Mouse (Mus musculus) hindbrain, embryonic 13.5 days (tissue): ENCODE results near the gene Grin1. TPM values are rescaled to one million over a fixed set of nuclear protein-coding genes. Genes with fewer than 3 reads are reported as not detected.
"Not testable (repeated sequence)": the region's sequence is repeated elsewhere in the genome, so short reads cannot be mapped to it uniquely, and the experiment has no call there.

Experiments used
- ATAC-seq: fragments of 200-750 bp; cut with Nextera tagmentation; 2 replicates; pipeline ENCODE4 v1.8.0; 2017; ENCODE audit warnings: moderate TSS enrichment; ENCODE audit not compliant: low FRiP score
- H3K27ac ChIP-seq: fragments of 300-500 bp; sonication (generic); 2 replicates; pipeline ENCODE4 v1.5.1; 2015; ENCODE audit warnings: inconsistent platforms, mild to moderate bottlenecking, moderate library complexity
- H3K27me3 ChIP-seq: fragments of 300-500 bp; sonication (generic); 2 replicates; pipeline ENCODE4 v1.6.1; 2015; ENCODE audit warnings: mild to moderate bottlenecking, inconsistent platforms
- H3K36me3 ChIP-seq: fragments of 300-500 bp; sonication (generic); 2 replicates; pipeline ENCODE4 v1.6.1; 2015; ENCODE audit warnings: mild to moderate bottlenecking, inconsistent platforms
- H3K4me1 ChIP-seq: fragments of 300-500 bp; sonication (generic); replicated peaks from 2 replicates; pipeline ENCODE4 v1.6.1; 2015; ENCODE audit warnings: inconsistent platforms
- H3K4me2 ChIP-seq: fragments of 300-500 bp; sonication (generic); 2 replicates; pipeline ENCODE4 v1.6.1; 2015; ENCODE audit warnings: inconsistent platforms, mild to moderate bottlenecking, moderate library complexity
- H3K4me3 ChIP-seq: fragments of 300-500 bp; sonication (generic); 2 replicates; pipeline ENCODE4 v1.5.1; 2015; ENCODE audit warnings: mild to moderate bottlenecking, inconsistent platforms
- H3K9ac ChIP-seq: fragments of 300-500 bp; sonication (generic); 2 replicates; pipeline ENCODE4 v1.6.1; 2015; ENCODE audit warnings: mild to moderate bottlenecking, inconsistent platforms
- H3K9me3 ChIP-seq: fragments of 300-500 bp; sonication (generic); 2 replicates; pipeline ENCODE4 v1.6.1; 2016; ENCODE audit warnings: inconsistent platforms
- WGBS: fragments of 180-500 bp; shearing (Covaris S2); methylation state at CpG from one replicate; pipeline ENCODE4 v1.1.7; 2015; 5-methylcytosine and 5-hydroxymethylcytosine counted together
- polyA plus RNA-seq: library from polyadenylated mRNA; unstranded; fragments of >200 nt; fragmentation: Nextera tagmentation; extraction: Ambion mirVana; gene quantifications from 2 replicates; pipeline ENCODE4 v1.2.1, GENCODE M21; 2015

The Grin1 gene
- polyA plus RNA-seq, 1 experiment from 2014 or later, result 22.5 TPM

DNA sequence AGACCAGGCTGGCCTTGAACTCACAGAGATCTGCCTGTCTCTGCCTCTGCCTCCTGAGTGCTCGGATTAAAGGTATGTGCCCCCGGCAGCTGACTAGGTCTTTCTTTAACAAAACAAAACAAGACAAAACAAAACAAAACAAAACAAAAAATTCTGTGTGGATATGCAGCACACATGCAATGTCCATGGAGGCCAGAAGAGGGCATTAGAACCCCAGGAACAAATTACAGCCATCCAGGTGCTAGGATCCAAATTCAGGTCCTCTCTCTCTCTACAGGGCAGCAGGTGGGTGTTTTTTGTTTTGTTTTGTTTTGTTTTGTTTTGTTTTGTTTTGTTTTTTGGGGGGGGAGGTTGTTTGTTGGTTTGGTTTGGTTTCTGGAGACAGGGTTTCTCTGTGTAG is 60.1 kb downstream of the Grin1 start:
- Histone ChIP-seq H3K27ac (no peak overlapping the region), H3K27me3 (peaks cover 5% of the 10 kb centered on the region), H3K9ac (no peak overlapping the region), H3K4me2 (no peak overlapping the region), H3K9me3 (no peaks in the 10 kb centered on the region), H3K4me1 (peaks cover 41% of the 10 kb centered on the region), H3K4me3 (no peak overlapping the region), H3K36me3 (no peaks in the 10 kb centered on the region)
- ATAC-seq, result no peak
- 47% methylated on average over 2 of the region's 2 CpGs for WGBS

DNA sequence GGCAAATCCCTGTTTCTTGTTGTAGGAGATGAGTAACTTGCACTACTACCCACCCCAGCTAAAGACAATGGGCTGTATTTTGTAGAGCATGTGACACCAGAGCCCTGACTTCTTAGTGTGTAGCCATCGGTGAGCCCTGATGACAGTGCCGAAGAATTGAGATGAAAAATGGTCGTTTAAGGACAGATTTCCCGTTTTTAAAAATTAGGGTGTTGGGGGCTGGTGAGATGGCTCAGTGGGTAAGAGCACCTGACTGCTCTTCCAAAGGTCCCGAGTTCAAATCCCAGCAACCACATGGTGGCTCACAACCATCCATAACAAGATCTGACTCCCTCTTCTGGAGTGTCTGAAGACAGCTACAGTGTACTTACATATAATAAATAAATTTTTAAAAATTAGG is 61.7 kb downstream of the Grin1 start:
- H3K27me3 ChIP-seq, ATAC-seq, H3K4me3 ChIP-seq, H3K9ac ChIP-seq, H3K4me2 ChIP-seq, H3K9me3 ChIP-seq, H3K27ac ChIP-seq: not testable (repeated sequence)
- Histone ChIP-seq H3K36me3 (peaks cover 11% of the 10 kb centered on the region; the same call in 1 of the 2 replicates), H3K4me1 (peaks cover 31% of the 10 kb centered on the region)
- WGBS, result 87% methylated on average over 5 of the region's 5 CpGs

DNA sequence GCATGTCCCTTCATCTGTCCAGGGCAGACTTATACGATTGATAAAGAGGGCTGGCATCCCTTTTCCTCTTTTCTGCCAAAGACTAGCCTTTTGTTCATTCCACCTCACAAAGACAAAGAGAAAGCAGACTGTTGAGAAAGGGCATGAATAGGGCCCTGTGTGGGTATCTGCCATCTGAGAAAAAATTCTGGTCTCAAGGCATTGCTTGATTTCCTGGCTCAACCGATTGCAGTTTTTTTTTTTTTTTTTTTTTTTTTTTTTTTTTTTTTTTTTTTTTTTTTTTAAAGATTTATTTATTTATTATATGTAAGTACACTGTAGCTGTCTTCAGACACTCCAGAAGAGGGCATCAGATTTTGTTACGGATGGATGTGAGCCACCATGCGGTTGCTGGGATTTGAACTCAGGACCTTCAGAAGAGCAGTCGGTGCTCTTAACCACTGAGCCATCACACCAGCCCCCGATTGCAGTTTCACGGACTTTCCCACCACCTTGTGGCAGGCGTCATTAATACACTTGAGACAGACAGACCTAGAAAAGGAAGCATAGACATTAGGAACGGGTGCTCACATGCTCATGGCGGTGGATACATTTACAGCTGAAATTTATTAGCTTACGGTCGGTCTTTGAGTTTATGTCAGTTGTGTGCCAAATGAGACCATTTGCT is 62.4 kb downstream of the Grin1 start:
- H3K9ac ChIP-seq, result peak overlapping the region; percentile 85

DNA sequence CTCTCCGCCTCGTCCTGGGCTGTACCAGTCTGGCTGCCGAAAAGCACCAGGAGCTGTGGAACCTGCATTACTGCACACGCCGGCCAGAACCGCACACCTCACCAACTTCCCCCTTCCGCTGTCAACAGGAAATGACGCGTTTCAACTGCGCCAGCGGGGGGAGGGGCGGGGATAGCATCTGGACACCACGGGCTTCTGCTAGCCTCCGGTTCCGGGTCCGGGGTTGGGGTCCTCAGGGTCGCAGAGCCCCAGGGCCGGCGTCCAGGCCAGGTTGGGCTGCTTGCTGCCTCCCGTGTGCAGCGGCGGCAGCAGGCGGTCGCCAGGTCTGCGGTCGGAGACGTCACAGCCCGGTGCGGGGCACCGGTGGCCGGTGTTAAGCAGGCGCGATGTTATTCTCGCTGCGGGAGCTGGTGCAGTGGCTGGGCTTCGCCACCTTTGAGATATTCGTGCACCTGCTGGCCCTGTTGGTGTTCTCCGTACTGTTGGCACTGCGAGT is 63.7 kb downstream of the Grin1 start, which contains the start of gene Tmem203:
Gene Tmem203 (plus strand): TSS at position 156 of the 496 bp plus-strand sequence.
- Histone ChIP-seq H3K4me3 (peak within 1 kb of the TSS; percentile 95), H3K4me2 (peak within 1 kb of the TSS; percentile 99), H3K27me3 (no peaks in the 10 kb centered on the region), H3K4me1 (peaks cover 27% of the 10 kb centered on the region), H3K36me3 (peaks cover 29% of the 10 kb centered on the region), H3K27ac (peak within 1 kb of the TSS; percentile 84), H3K9me3 (no peaks in the 10 kb centered on the region), H3K9ac (peak within 1 kb of the TSS; percentile 85)
- peak; percentile 90 for ATAC-seq
- WGBS, result 0% methylated on average over 39 of the region's 39 CpGs

More for the DNA sequence above, 62.4 kb downstream of the Grin1 start:
- peaks cover 27% of the 10 kb centered on the region for H3K4me1 ChIP-seq
- H3K4me2 ChIP-seq, result peak overlapping the region; percentile 99
- H3K4me3 ChIP-seq, result peak overlapping the region; percentile 95
- not testable (repeated sequence) for H3K27ac ChIP-seq, ATAC-seq, H3K9me3 ChIP-seq, H3K27me3 ChIP-seq
- H3K36me3 ChIP-seq, result peaks cover 17% of the 10 kb centered on the region
- WGBS, result 63% methylated on average over 12 of the region's 12 CpGs

DNA sequence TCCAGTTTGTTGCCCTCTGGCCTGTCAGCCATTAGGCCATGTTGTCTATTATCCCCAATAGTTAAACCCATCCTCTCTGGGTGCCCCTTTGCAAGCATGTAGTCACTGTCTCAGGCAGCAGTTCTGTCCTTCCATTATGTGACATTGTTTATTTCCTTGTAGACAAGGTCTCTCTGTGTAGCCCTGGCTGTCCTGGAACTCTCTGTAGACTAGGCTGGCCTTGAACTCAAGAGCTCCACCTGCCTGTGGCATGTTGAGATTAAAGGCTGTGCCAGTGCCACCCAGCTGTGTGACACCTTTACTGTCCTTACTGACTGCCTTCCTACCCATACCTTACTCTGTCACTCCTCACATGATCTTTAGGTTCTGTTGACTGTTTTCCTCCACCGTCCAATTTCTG is 66.7 kb downstream of the Grin1 start:
- no peak overlapping the region for H3K4me2 ChIP-seq
- 97% methylated on average over 1 of the region's 1 CpGs for WGBS
- H3K9me3 ChIP-seq, result no peaks in the 10 kb centered on the region
- no peak overlapping the region for H3K9ac ChIP-seq
- no peak overlapping the region for H3K4me3 ChIP-seq
- no peak for ATAC-seq
- H3K36me3 ChIP-seq, result peaks cover 59% of the 10 kb centered on the region
- H3K27me3 ChIP-seq, result no peaks in the 10 kb centered on the region
- peaks cover 23% of the 10 kb centered on the region for H3K4me1 ChIP-seq
- no peak overlapping the region for H3K27ac ChIP-seq

DNA sequence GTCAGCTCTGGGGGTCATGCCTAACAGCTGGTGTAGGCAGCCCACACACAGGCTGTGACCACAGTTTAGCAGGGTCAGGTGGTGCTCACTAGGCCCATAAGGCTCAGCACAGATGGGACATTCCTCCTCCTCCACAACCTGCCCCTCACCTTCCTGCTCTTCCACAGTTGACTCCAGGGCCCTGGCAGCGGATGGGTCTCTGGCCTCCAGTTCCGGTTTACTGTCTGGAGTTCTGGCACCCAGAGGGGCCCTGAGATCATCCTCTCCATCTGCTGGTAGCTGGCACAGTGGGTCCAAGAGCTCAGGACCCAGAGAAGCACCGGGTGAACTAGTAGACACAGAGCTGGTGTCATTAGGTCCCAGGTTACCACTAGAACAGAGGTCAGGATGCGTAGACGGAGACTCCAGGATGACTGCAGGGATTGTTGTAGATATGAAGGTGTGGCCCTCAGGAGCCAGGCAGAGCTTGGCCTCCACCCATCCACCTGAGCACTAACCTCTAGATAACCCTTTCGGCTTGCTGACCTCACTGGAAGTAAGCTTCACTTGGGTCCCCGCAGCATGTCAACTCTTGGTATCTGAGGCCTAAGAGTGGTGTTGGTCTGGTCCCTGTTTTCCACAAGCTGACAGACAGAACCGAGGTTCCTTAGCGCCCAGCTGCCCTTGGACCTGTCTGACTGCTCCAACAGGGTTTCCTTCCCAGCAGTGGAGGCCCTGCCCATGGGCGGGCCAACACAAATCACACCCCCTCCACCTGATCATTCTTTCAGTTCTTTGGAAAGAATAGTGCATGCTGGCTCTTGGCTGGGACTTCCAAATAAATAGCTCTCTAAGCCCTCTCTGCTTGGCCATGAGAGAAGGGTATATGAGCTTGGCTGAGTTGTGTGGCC is 72.6 kb downstream of the Grin1 start, which contains the start of gene AL732309.1:
Gene AL732309.1 (minus strand): TSS at position 681 of the 890 bp plus-strand sequence.
- 0 out of 2 replicates have a peak, but pooled peaks cover 2% of the 10 kb centered on the region for H3K27me3 ChIP-seq
- H3K9me3 ChIP-seq, result no peaks in the 10 kb centered on the region
- no peak within 1 kb of the TSS for H3K27ac ChIP-seq
- H3K9ac ChIP-seq, result no peak within 1 kb of the TSS
- H3K4me3 ChIP-seq, result no peak within 1 kb of the TSS
- no peak within 1 kb of the TSS for H3K4me2 ChIP-seq
- 93% methylated on average over 10 of the region's 10 CpGs for WGBS
- ATAC-seq, result no peak
- H3K36me3 ChIP-seq, result peaks cover 69% of the 10 kb centered on the region
- H3K4me1 ChIP-seq, result peaks cover 30% of the 10 kb centered on the region

DNA sequence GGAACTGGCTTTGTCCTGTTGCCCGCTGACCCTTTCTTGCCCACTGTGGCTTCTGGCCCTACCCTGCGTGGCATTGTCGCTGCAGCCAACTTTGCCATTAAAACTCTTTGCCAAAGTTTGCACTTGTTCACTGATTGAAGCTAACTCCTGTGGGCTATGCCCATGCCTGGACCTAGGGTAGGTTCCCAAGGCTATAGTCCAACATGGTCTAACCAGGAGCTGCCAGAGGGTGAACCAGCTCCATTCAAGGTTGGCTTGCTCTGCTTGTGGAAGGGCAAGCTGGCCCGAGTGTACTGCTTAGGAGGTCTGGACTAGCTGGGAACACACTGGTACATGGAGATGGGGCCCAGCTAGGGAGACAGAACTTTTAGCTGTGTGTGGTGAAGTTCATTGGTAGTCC is 74.8 kb downstream of the Grin1 start:
- H3K9ac ChIP-seq, result no peak overlapping the region
- H3K4me1 ChIP-seq, result peaks cover 42% of the 10 kb centered on the region
- H3K4me2 ChIP-seq, result no peak overlapping the region
- no peak for ATAC-seq
- no peaks in the 10 kb centered on the region for H3K9me3 ChIP-seq
- 95% methylated on average over 4 of the region's 4 CpGs for WGBS
- no peak overlapping the region for H3K4me3 ChIP-seq
- H3K27me3 ChIP-seq, result peaks cover 7% of the 10 kb centered on the region; the same call in 1 of the 2 replicates
- no peak overlapping the region for H3K27ac ChIP-seq
- H3K36me3 ChIP-seq, result peaks cover 46% of the 10 kb centered on the region

DNA sequence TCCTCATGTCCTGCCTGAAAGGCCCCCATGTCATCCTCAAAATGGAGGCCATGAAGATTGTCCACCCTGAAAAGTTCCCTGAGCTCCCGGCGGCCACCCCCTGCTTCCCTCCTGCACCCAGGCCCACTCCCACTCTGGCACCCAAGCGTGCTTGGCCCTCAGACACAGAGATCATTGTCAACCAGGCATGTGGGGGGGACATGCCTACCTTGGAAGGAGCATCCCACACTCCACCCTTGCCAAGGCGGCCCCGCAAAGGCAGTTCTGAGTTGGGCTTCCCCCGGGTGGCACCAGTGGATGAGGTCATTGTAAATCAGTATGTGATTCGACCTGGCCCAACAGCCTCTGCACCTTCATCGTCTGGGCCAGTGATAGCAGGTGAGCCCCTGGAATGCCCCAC is 75.6 kb downstream of the Grin1 start:
- Histone ChIP-seq H3K27me3 (peaks cover 10% of the 10 kb centered on the region; the same call in 1 of the 2 replicates), H3K27ac (no peak overlapping the region), H3K9ac (peak overlapping the region; percentile 90), H3K4me1 (peaks cover 42% of the 10 kb centered on the region), H3K4me3 (peak overlapping the region; percentile 70), H3K9me3 (no peaks in the 10 kb centered on the region), H3K4me2 (peak overlapping the region; percentile 89), H3K36me3 (peaks cover 38% of the 10 kb centered on the region)
- ATAC-seq, result no peak
- WGBS, result 81% methylated on average over 8 of the region's 8 CpGs

DNA sequence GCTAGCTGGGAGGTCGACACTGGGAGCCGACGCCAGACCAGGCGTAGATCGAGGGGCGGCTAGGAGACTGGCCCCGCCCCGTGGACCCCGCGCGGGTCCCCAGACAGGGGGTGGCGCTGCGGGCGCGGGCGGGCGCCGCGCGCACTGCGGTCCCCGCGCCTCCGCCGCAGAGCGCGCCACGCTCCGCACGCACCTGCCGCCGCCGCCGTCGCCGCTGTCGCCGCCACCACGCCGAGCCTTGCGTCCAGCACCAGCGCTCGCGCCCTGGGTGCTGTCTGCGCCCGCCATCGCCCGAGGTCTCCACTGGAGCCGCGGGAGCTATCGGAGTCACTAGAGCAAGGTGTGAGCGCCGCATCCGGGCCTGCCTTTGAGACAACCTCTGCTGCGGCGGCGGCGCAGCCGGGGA is 76.9 kb downstream of the Grin1 start, which contains the start of the genes Rnf208 and Cysrt1:
Gene Rnf208 (plus strand): TSS at position 155 of the 406 bp plus-strand sequence.
Gene Cysrt1 (minus strand): TSS at position 352 of the 406 bp plus-strand sequence.
- no peaks in the 10 kb centered on the region for H3K9me3 ChIP-seq
- peaks cover 26% of the 10 kb centered on the region for H3K36me3 ChIP-seq
- H3K4me3 ChIP-seq, result peak within 1 kb of the TSS; percentile 70
- peaks cover 22% of the 10 kb centered on the region for H3K27me3 ChIP-seq
- H3K4me1 ChIP-seq, result peaks cover 42% of the 10 kb centered on the region
- peak within 1 kb of the TSS; percentile 78 for H3K27ac ChIP-seq
- 0% methylated on average over 45 of the region's 59 CpGs for WGBS
- peak within 1 kb of the TSS; percentile 90 for H3K9ac ChIP-seq
- peak; percentile 52 for ATAC-seq
- peak within 1 kb of the TSS; percentile 89 for H3K4me2 ChIP-seq

DNA sequence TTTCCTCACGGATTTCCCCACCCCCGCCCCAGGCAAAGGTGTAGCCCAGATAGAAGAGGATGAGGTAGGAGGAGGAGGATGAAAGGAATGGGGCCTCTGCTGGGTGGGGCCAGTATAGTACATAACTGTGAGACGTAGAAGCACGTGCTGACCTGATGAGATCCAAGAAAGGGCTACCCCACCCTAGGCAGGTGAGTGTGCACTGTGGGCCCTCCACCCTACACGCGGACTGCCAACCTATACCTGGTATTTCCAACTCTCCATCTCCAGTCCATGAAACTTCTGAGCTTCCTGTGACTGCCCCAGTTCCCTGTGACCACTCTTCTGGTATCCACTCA is 77.6 kb downstream of the Grin1 start:
- peaks cover 19% of the 10 kb centered on the region for H3K36me3 ChIP-seq
- peak overlapping the region; percentile 70 for H3K4me3 ChIP-seq
- 18% methylated on average over 6 of the region's 6 CpGs for WGBS
- peaks cover 28% of the 10 kb centered on the region for H3K27me3 ChIP-seq
- H3K4me2 ChIP-seq, result peak overlapping the region; percentile 89
- H3K9me3 ChIP-seq, result no peaks in the 10 kb centered on the region
- peak; percentile 40 for ATAC-seq
- peaks cover 42% of the 10 kb centered on the region for H3K4me1 ChIP-seq
- peak overlapping the region; percentile 78 for H3K27ac ChIP-seq
- H3K9ac ChIP-seq, result peak overlapping the region; percentile 90
